ENCODE assay signal across 18 mouse cellular contexts in genomic region chr7:138898743-138899142, GRCm38 (mm10). TPM values are rescaled to one million over a fixed set of nuclear protein-coding genes. Genes with fewer than 3 reads are reported as not detected.
"Had no signal": no experiment of that assay in that cellular context is flagged by ENCODE, and none has a peak within 500 bp of the region (broad histone marks: within the 10 kb centered on the region; RNA-seq: fewer than 3 reads in every experiment).

No protein-coding gene starts in this region.

- H3K4me1 ChIP-seq: neural tube, embryonic 15.5 days; stomach, embryonic 15.5 days had no signal

- H3K27me3 ChIP-seq: neural tube, embryonic 15.5 days; stomach, embryonic 15.5 days had no signal

- H3K9me3 ChIP-seq: neural tube, embryonic 15.5 days; stomach, embryonic 15.5 days had no signal

- DNase-seq: retina, postnatal 1 day; right cerebral cortex, adult 18-20 months; right cerebral cortex, postnatal 14 days; right cerebral cortex, postnatal 25 days; right cerebral cortex, postnatal 4 days; spleen, adult 18-20 months; thymus, adult 18-20 months; thymus, adult 2 months; thymus, postnatal 14 days; thymus, postnatal 25 days; thymus, postnatal 36 days; thymus, postnatal 4 days had no signal

- H3K27ac ChIP-seq: neural tube, embryonic 15.5 days; stomach, embryonic 15.5 days; stomach, postnatal 0 days had no signal

- H3K4me3 ChIP-seq: neural tube, embryonic 15.5 days; stomach, embryonic 15.5 days had no signal

- H3K9ac ChIP-seq: neural tube, embryonic 15.5 days; stomach, embryonic 15.5 days had no signal

- H3K4me2 ChIP-seq: neural tube, embryonic 15.5 days; stomach, embryonic 15.5 days had no signal

RNA-seq across cellular contexts. Expression of gene Jakmip3, which starts 41.8 kb away (rescaled TPM):
- total RNA-seq: neutrophil, adult 5-6 weeks had no signal
- polyA plus RNA-seq: small intestine, adult 2 months; thymus, postnatal 0 days had no signal
